Mouse (Mus musculus): Measurements from ENCODE around the gene Spsb3. TPM values are rescaled to one million over a fixed set of nuclear protein-coding genes. Genes with fewer than 3 reads are reported as not detected.

Gene Spsb3
- polyA plus RNA-seq, 1 experiment from 2014 or later: 94.1 TPM

- H3K36me3 ChIP-seq (replicated peaks): peaks cover 3% of the 10 kb centered on the region; the same call in 1 of the 2 replicates
- no peak overlapping the region for H3K4me3 ChIP-seq
- H3K9ac ChIP-seq: no peak overlapping the region
- WGBS: 84% methylated on average over 3 of the region's 3 CpGs
- H3K27me3 ChIP-seq (replicated peaks): no peaks in the 10 kb centered on the region
- ATAC-seq (replicated peaks): no peak
- H3K9me3 ChIP-seq: no peaks in the 10 kb centered on the region
- H3K4me2 ChIP-seq: no peak overlapping the region
- peaks cover 9% of the 10 kb centered on the region for H3K4me1 ChIP-seq
- H3K27ac ChIP-seq: no peak overlapping the region
Observed at GRCm38 (mm10) chr17:24855838-24856464, 30.5 kb upstream of the Spsb3 start.

- no peak overlapping the region for H3K27ac ChIP-seq
- no peaks in the 10 kb centered on the region for H3K9me3 ChIP-seq
- no peak for ATAC-seq (replicated peaks)
- WGBS: 92% methylated on average over 13 of the region's 13 CpGs
- peaks cover 3% of the 10 kb centered on the region for H3K4me1 ChIP-seq
- peaks cover 7% of the 10 kb centered on the region; the same call in 1 of the 2 replicates for H3K36me3 ChIP-seq (replicated peaks)
- no peak overlapping the region for H3K4me2 ChIP-seq
- no peak overlapping the region for H3K9ac ChIP-seq
- no peaks in the 10 kb centered on the region for H3K27me3 ChIP-seq (replicated peaks)
- H3K4me3 ChIP-seq: no peak overlapping the region
Observed at GRCm38 (mm10) chr17:24856589-24856988, 29.9 kb upstream of the Spsb3 start.

GRCm38 (mm10) chr17:24857831-24858470, 28.5 kb upstream of the Spsb3 start:
- peaks cover 8% of the 10 kb centered on the region; the same call in 1 of the 2 replicates for H3K36me3 ChIP-seq (replicated peaks)
- H3K4me2 ChIP-seq: no peak overlapping the region
- no peaks in the 10 kb centered on the region for H3K4me1 ChIP-seq
- H3K27ac ChIP-seq: no peak overlapping the region
- no peak for ATAC-seq (replicated peaks)
- H3K9me3 ChIP-seq: no peaks in the 10 kb centered on the region
- 90% methylated on average over 8 of the region's 8 CpGs for WGBS
- H3K9ac ChIP-seq: no peak overlapping the region
- H3K4me3 ChIP-seq: no peak overlapping the region
- H3K27me3 ChIP-seq (replicated peaks): no peaks in the 10 kb centered on the region

- no peaks in the 10 kb centered on the region for H3K4me1 ChIP-seq
- H3K27ac ChIP-seq: no peak overlapping the region
- WGBS: 92% methylated on average over 6 of the region's 6 CpGs
- no peak overlapping the region for H3K4me2 ChIP-seq
- no peak overlapping the region for H3K4me3 ChIP-seq
- H3K27me3 ChIP-seq (replicated peaks): no peaks in the 10 kb centered on the region
- no peak overlapping the region for H3K9ac ChIP-seq
- no peaks in the 10 kb centered on the region for H3K9me3 ChIP-seq
- peaks cover 8% of the 10 kb centered on the region; the same call in 1 of the 2 replicates for H3K36me3 ChIP-seq (replicated peaks)
- ATAC-seq (replicated peaks): no peak
Observed at GRCm38 (mm10) chr17:24858967-24859366, 27.5 kb upstream of the Spsb3 start.

GRCm38 (mm10) chr17:24860076-24860475, 26.4 kb upstream of the Spsb3 start:
- Histone ChIP-seq H3K4me2 (no peak overlapping the region), H3K4me1 (no peaks in the 10 kb centered on the region), H3K27ac (no peak overlapping the region), H3K36me3 (replicated peaks) (peaks cover 8% of the 10 kb centered on the region; the same call in 1 of the 2 replicates), H3K9ac (no peak overlapping the region), H3K9me3 (no peaks in the 10 kb centered on the region), H3K27me3 (replicated peaks) (no peaks in the 10 kb centered on the region), H3K4me3 (no peak overlapping the region)
- 92% methylated on average over 8 of the region's 8 CpGs for WGBS
- no peak for ATAC-seq (replicated peaks)

GRCm38 (mm10) chr17:24861785-24862184, 24.7 kb upstream of the Spsb3 start:
- Histone ChIP-seq H3K9ac (no peak overlapping the region), H3K27me3 (replicated peaks) (no peaks in the 10 kb centered on the region), H3K4me1 (no peaks in the 10 kb centered on the region)

GRCm38 (mm10) chr17:24865776-24866175, 20.7 kb upstream of the Spsb3 start, which contains the start of gene Igfals:
Gene Igfals (plus strand): TSS chr17:24865997.
- Histone ChIP-seq H3K4me2 (no peak within 1 kb of the TSS), H3K36me3 (replicated peaks) (0 out of 2 replicates have a peak, but pooled peaks cover 14% of the 10 kb centered on the region), H3K9me3 (no peaks in the 10 kb centered on the region), H3K27ac (no peak within 1 kb of the TSS), H3K4me1 (no peaks in the 10 kb centered on the region), H3K9ac (no peak within 1 kb of the TSS), H3K27me3 (replicated peaks) (no peaks in the 10 kb centered on the region), H3K4me3 (no peak within 1 kb of the TSS)
- WGBS: 90% methylated on average over 8 of the region's 8 CpGs
- no peak for ATAC-seq (replicated peaks)

More at GRCm38 (mm10) chr17:24861785-24862184, 24.7 kb upstream of the Spsb3 start:
- Histone ChIP-seq H3K9me3 (no peaks in the 10 kb centered on the region), H3K4me2 (no peak overlapping the region), H3K36me3 (replicated peaks) (peaks cover 14% of the 10 kb centered on the region; the same call in 1 of the 2 replicates), H3K27ac (no peak overlapping the region), H3K4me3 (no peak overlapping the region)
- WGBS: 95% methylated on average over 3 of the region's 3 CpGs
- no peak for ATAC-seq (replicated peaks)

GRCm38 (mm10) chr17:24867914-24868313, 18.5 kb upstream of the Spsb3 start:
- Histone ChIP-seq H3K27ac (no peak overlapping the region), H3K27me3 (replicated peaks) (no peaks in the 10 kb centered on the region), H3K36me3 (replicated peaks) (0 out of 2 replicates have a peak, but pooled peaks cover 5% of the 10 kb centered on the region), H3K9ac (no peak overlapping the region), H3K4me2 (no peak overlapping the region), H3K9me3 (no peaks in the 10 kb centered on the region), H3K4me1 (no peaks in the 10 kb centered on the region), H3K4me3 (no peak overlapping the region)
- 95% methylated on average over 10 of the region's 10 CpGs for WGBS
- ATAC-seq (replicated peaks): no peak

GRCm38 (mm10) chr17:24873695-24874404, 12.6 kb upstream of the Spsb3 start:
- 53% methylated on average over 4 of the region's 4 CpGs for WGBS

GRCm38 (mm10) chr17:24874405-24874745, 12.1 kb upstream of the Spsb3 start:
- no peak overlapping the region for H3K4me2 ChIP-seq
- H3K4me1 ChIP-seq: no peaks in the 10 kb centered on the region
- no peaks in the 10 kb centered on the region for H3K27me3 ChIP-seq (replicated peaks)
- H3K27ac ChIP-seq: no peak overlapping the region
- 40% methylated on average over 1 of the region's 1 CpGs for WGBS
- H3K4me3 ChIP-seq: no peak overlapping the region
- H3K9me3 ChIP-seq: no peaks in the 10 kb centered on the region
- H3K36me3 ChIP-seq (replicated peaks): no peaks in the 10 kb centered on the region
- no peak for ATAC-seq (replicated peaks)
- H3K9ac ChIP-seq: no peak overlapping the region

More at GRCm38 (mm10) chr17:24873695-24874404, 12.6 kb upstream of the Spsb3 start:
- H3K4me3 ChIP-seq: no peak overlapping the region
- H3K27me3 ChIP-seq (replicated peaks): no peaks in the 10 kb centered on the region
- H3K4me1 ChIP-seq: no peaks in the 10 kb centered on the region
- H3K36me3 ChIP-seq (replicated peaks): no peaks in the 10 kb centered on the region
- no peaks in the 10 kb centered on the region for H3K9me3 ChIP-seq
- H3K4me2 ChIP-seq: no peak overlapping the region
- H3K9ac ChIP-seq: no peak overlapping the region
- ATAC-seq (replicated peaks): no peak
- no peak overlapping the region for H3K27ac ChIP-seq

GRCm38 (mm10) chr17:24874989-24875388, 11.5 kb upstream of the Spsb3 start:
- H3K27ac ChIP-seq: no peak overlapping the region
- H3K4me3 ChIP-seq: no peak overlapping the region
- H3K4me1 ChIP-seq: no peaks in the 10 kb centered on the region
- H3K9me3 ChIP-seq: no peaks in the 10 kb centered on the region
- H3K36me3 ChIP-seq (replicated peaks): no peaks in the 10 kb centered on the region
- 82% methylated on average over 8 of the region's 8 CpGs for WGBS
- no peaks in the 10 kb centered on the region for H3K27me3 ChIP-seq (replicated peaks)
- H3K4me2 ChIP-seq: no peak overlapping the region
- H3K9ac ChIP-seq: no peak overlapping the region
- no peak for ATAC-seq (replicated peaks)

- H3K4me2 ChIP-seq: no peak overlapping the region
- no peak for ATAC-seq (replicated peaks)
- H3K4me3 ChIP-seq: no peak overlapping the region
- no peaks in the 10 kb centered on the region for H3K27me3 ChIP-seq (replicated peaks)
- H3K9me3 ChIP-seq: no peaks in the 10 kb centered on the region
- no peak overlapping the region for H3K27ac ChIP-seq
- WGBS: 67% methylated on average over 10 of the region's 10 CpGs
- H3K36me3 ChIP-seq (replicated peaks): no peaks in the 10 kb centered on the region; the same call in 1 of the 2 replicates
- no peaks in the 10 kb centered on the region for H3K4me1 ChIP-seq
- 0 out of 2 replicates have a peak overlapping the region, but pooled peaks have one; percentile 6 for H3K9ac ChIP-seq
Observed at GRCm38 (mm10) chr17:24877336-24878116, 8.9 kb upstream of the Spsb3 start.
